Mouse (Mus musculus) heart, embryonic 14.5 days (tissue): ENCODE results near the gene Lhx4. TPM values are rescaled to one million over a fixed set of nuclear protein-coding genes. Genes with fewer than 3 reads are reported as not detected.

Experiments
- ATAC-seq: fragments of 200-750 bp; cut with Nextera tagmentation; 2 replicates; pipeline ENCODE4 v1.8.0; 2017; ENCODE audit warnings: low read depth, moderate TSS enrichment; ENCODE audit not compliant: insufficient number of reproducible peaks, insufficient read depth, low FRiP score
- H3K27ac ChIP-seq, 2 experiments: fragments of 200-500 bp in 1 of 2; fragments of 300-500 bp in 1 of 2; sonication (generic) in 1 of 2; replicated peaks in 1 of 2; 2 replicates each; pipeline ENCODE4 v1.5.1; 2012 to 2014; ENCODE audit warnings: low read depth in 2 of 2, low read length in 2 of 2, control low read depth in 1 of 2, mild to moderate bottlenecking in 1 of 2, mixed read lengths in 1 of 2; ENCODE audit not compliant: control insufficient read depth in 1 of 2, insufficient read depth in 1 of 2
- H3K27me3 ChIP-seq: fragments of 300-500 bp; sonication (generic); 2 replicates; pipeline ENCODE4 v1.6.1; 2014; ENCODE audit warnings: mild to moderate bottlenecking, low read length, control low read depth; ENCODE audit not compliant: control insufficient read depth, insufficient read depth
- H3K36me3 ChIP-seq: fragments of 300-500 bp; sonication (generic); 2 replicates; pipeline ENCODE4 v1.6.1; 2014; ENCODE audit warnings: mild to moderate bottlenecking, control low read depth, low read length, mixed read lengths; ENCODE audit not compliant: control insufficient read depth, insufficient read depth
- H3K4me1 ChIP-seq, 2 experiments: fragments of 200-500 bp in 1 of 2; fragments of 300-500 bp in 1 of 2; sonication (generic) in 1 of 2; 2 replicates each; pipeline ENCODE4 v1.6.1; 2012 to 2014; ENCODE audit warnings: low read length in 2 of 2, control low read depth in 1 of 2, mixed read lengths in 1 of 2; ENCODE audit not compliant: control insufficient read depth in 2 of 2, insufficient read depth in 2 of 2
- H3K4me2 ChIP-seq: fragments of 300-500 bp; sonication (generic); 2 replicates; pipeline ENCODE4 v1.6.1; 2014; ENCODE audit warnings: mild to moderate bottlenecking, low read length
- H3K4me3 ChIP-seq, 2 experiments: fragments of 200-500 bp in 1 of 2; fragments of 300-500 bp in 1 of 2; sonication (generic) in 1 of 2; 2 replicates each; pipeline ENCODE4 v1.5.1; 2012 to 2014; ENCODE audit warnings: low read length in 2 of 2, mild to moderate bottlenecking in 2 of 2, control low read depth in 1 of 2, low read depth in 1 of 2, moderate library complexity in 1 of 2; ENCODE audit not compliant: control insufficient read depth in 1 of 2, insufficient read depth in 1 of 2
- H3K9ac ChIP-seq: fragments of 300-500 bp; sonication (generic); 2 replicates; pipeline ENCODE4 v1.6.1; 2014; ENCODE audit warnings: mild to moderate bottlenecking, low read length
- H3K9me3 ChIP-seq: fragments of 300-500 bp; sonication (generic); 2 replicates; pipeline ENCODE4 v1.6.1; 2016; ENCODE audit warnings: low read length, control low read depth; ENCODE audit not compliant: control insufficient read depth
- WGBS: fragments of 180-500 bp; shearing (Covaris S2); extraction: QIAGEN DNeasy Blood & Tissue Kit; methylation state at CpG from one replicate; pipeline ENCODE4 v1.1.7; 2014; 5-methylcytosine and 5-hydroxymethylcytosine counted together
- polyA plus RNA-seq: library from polyadenylated mRNA; unstranded; fragments of >200 nt; fragmentation: Nextera tagmentation; extraction: Ambion mirVana; gene quantifications from 2 replicates; pipeline ENCODE4 v1.2.1, GENCODE M21; 2014

Lhx4 gene
- polyA plus RNA-seq, 1 experiment from 2014 or later: 0.04 TPM

DNA sequence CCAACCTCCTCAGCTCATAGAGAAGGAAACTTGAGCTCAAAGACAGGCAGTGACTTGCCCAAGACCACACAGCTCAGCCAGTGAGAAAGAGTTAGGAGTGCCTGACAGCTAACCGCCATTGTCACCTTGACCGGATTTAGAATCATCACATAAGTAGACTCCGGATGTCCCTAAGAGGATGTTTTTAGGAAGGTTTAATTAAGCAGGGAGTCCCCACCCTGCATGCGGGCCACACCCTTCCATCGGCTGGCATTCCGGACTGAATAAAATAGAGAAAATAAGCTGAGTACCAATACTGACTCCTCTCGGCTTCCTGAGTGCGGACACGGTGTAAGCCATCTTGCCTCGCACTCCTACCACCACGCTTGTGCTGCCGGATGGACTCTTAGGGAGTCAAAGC is 34.2 kb downstream of the Lhx4 start:
- no peak for ATAC-seq
- 87% methylated on average over 12 of the region's 12 CpGs for WGBS
- peaks cover 16% of the 10 kb centered on the region; the same call in 1 of the 2 replicates for H3K27me3 ChIP-seq
- no peak overlapping the region for H3K4me3 ChIP-seq
- H3K4me2 ChIP-seq: no peak overlapping the region
- H3K36me3 ChIP-seq: no peaks in the 10 kb centered on the region
- H3K9ac ChIP-seq: no peak overlapping the region
- H3K4me1 ChIP-seq: no peaks in the 10 kb centered on the region
- no peaks in the 10 kb centered on the region for H3K9me3 ChIP-seq
- no peak overlapping the region for H3K27ac ChIP-seq

DNA sequence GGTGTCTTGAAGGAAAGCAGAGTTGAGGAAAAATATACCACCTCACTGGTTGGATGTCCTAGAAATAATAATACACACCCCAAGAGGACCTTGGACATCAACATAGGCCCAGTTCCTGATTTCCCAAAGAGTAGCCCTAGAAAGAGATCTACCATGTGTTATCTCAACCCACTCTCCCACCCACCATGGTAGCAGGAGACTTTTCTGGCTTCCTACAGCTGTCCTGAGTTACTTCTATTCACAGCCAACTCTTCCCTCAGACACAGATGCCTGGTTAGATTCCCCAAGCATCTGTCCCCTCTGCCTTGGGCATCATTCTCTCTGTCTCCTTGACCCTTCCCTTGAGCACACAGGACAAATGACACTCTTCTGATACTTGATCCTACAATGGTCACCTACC is 36.1 kb downstream of the Lhx4 start:
- no peak overlapping the region for H3K4me2 ChIP-seq
- peaks cover 5% of the 10 kb centered on the region; the same call in 1 of the 2 replicates for H3K27me3 ChIP-seq
- H3K36me3 ChIP-seq: no peaks in the 10 kb centered on the region
- H3K27ac ChIP-seq: no peak overlapping the region
- ATAC-seq: no peak
- H3K4me3 ChIP-seq: no peak overlapping the region
- H3K9me3 ChIP-seq: no peaks in the 10 kb centered on the region
- no peak overlapping the region for H3K9ac ChIP-seq
- no peaks in the 10 kb centered on the region for H3K4me1 ChIP-seq

DNA sequence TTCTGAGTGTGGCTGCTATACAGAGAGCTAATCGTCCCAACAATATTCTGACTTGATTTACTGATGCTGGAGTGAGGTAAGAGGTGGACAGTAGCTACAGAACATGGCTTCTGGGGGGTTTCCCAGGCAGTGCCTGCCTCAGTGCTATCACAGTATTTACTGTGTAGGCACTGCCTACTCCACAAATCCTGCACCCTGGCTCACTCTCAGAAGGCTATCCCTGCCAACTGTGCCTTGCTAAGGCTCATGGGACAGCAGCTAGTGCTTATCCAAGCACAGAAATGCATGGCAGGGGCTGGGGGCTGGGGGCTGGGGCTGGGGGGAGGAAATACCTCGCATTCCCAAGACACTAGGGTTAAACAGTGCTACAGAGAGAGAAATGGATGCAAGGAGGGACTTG is 38.2 kb downstream of the Lhx4 start:
- no peak for ATAC-seq
- H3K27me3 ChIP-seq: peaks cover 3% of the 10 kb centered on the region; the same call in 1 of the 2 replicates
- H3K4me3 ChIP-seq: no peak overlapping the region
- H3K9ac ChIP-seq: no peak overlapping the region
- WGBS: 48% methylated on average over 2 of the region's 2 CpGs
- no peak overlapping the region for H3K4me2 ChIP-seq
- H3K4me1 ChIP-seq: no peaks in the 10 kb centered on the region
- H3K9me3 ChIP-seq: no peaks in the 10 kb centered on the region
- no peaks in the 10 kb centered on the region for H3K36me3 ChIP-seq
- H3K27ac ChIP-seq: no peak overlapping the region

DNA sequence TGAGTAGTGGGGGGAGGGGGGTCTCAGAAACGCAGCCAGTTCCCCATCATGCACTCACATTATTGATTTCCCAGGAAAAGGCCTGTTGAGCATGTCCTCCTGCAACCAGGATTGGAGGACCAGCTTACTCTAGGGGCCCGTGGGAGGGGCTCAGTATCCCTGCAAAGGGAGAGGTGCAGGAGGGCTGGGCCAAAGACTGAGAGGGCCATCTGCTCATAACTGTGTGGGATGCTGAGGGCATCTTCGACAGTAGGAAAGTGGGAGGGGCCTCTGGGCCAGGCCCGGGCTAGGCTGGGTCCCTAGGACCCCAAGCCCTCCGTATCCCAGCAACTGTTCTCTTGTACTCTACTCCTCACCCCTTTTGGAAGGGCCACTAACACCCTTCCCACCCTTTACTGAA is 47.3 kb downstream of the Lhx4 start:
- H3K4me1 ChIP-seq: peaks cover 4 to 6% of the 10 kb centered on the region in 2 experiments; a peak in 3 of 4 replicates
- ATAC-seq: no peak
- no peak overlapping the region for H3K9ac ChIP-seq
- no peak overlapping the region for H3K4me2 ChIP-seq
- no peak overlapping the region for H3K4me3 ChIP-seq
- no peak overlapping the region for H3K27ac ChIP-seq
- no peaks in the 10 kb centered on the region for H3K27me3 ChIP-seq
- 65% methylated on average over 5 of the region's 5 CpGs for WGBS
- no peaks in the 10 kb centered on the region for H3K9me3 ChIP-seq
- no peaks in the 10 kb centered on the region for H3K36me3 ChIP-seq

DNA sequence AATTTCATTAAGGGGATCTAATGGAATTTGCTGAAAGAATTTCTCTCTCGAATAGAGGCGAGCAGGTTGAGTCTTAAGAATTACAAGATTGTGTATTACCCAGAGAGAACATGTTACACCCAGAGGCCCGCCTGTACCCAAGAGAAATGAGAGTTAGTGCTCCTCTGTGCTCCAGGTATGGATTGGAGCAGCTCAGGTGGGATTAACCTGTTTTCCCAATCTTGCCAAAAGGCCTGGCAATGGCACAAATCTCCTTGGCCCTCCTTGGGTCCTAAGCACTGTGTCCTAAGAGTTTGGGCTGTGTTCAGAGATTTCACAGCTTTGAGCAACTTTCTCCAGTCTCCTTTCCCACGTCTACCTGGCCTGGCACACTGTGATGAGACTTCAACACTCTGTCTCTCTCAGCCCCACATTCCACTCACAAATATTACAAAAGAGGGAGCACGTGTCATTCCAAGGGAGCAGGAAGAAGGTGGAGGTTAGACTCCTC is 48.2 kb downstream of the Lhx4 start:
- Histone ChIP-seq H3K4me1 (peaks cover 4 to 6% of the 10 kb centered on the region in 2 experiments; a peak in 3 of 4 replicates), H3K4me2 (no peak overlapping the region), H3K9me3 (no peaks in the 10 kb centered on the region), H3K27me3 (no peaks in the 10 kb centered on the region), H3K9ac (no peak overlapping the region), H3K36me3 (no peaks in the 10 kb centered on the region), H3K27ac (no peak overlapping the region), H3K4me3 (no peak overlapping the region)
- WGBS: 86% methylated on average over 5 of the region's 5 CpGs
- ATAC-seq: no peak

DNA sequence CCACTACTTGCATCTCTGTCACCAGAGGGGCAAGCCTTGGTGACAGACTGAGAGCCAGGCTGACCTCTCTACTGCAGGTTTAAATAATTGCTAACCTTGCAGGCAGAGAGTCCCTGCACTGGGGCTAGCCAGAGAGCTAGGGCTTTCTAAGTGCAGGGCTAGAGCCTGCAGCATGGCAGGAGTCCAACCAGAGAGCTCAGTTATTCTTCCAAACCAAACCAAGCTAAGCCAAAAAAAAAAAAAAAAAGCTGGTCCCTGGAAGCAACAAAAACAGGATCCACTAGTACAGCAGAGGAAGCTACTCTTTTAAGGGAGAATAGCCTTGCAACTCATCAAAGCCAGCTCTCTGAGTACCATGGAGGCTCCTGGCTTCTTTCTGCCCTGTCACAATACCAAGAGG is 50.6 kb downstream of the Lhx4 start:
- no peak overlapping the region for H3K4me3 ChIP-seq
- ATAC-seq: no peak
- H3K4me1 ChIP-seq: peaks cover 2 to 5% of the 10 kb centered on the region in 2 experiments; a peak in 3 of 4 replicates
- no peak overlapping the region for H3K4me2 ChIP-seq
- no peaks in the 10 kb centered on the region for H3K9me3 ChIP-seq
- H3K36me3 ChIP-seq: no peaks in the 10 kb centered on the region
- H3K27me3 ChIP-seq: no peaks in the 10 kb centered on the region
- no peak overlapping the region for H3K27ac ChIP-seq
- H3K9ac ChIP-seq: no peak overlapping the region

DNA sequence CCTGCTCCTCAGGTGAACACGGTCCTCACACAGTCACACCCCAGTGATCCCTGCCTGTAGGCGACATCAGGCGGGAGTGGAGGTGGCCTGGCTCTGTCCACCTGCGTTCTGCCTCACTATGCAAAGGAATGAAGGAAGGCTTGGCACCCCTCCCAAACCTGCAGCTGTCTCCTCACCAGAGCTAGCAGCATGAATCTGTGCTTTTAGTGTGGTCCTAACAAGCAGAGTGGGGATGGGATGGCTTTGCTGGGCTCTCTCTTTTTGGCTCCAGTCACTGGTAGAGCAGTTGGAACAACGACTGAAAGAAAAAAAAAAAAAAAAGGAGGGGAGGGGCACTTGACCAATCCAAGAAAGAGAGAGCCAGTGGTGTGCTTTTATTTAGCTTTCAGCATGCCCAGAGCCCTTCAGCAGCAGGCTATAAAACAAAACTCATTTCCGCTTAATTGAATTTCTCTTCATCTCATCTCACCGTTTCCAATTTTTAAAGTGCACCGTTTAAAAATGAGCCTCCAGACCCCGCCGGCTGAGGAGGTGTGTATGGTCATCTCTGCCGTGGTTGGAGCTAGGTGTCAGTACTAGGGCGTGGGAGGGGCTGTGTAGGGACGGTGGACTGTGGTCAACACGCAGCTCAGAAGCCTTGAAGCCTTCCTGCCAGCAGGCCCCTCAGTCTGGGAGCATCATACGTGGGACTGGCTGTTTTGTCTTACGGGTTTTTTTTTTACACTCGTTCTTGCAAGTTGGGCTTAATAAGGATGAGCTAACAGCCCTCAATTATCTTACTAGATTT is 52.9 kb downstream of the Lhx4 start:
- WGBS: 70% methylated on average over 17 of the region's 17 CpGs
- H3K4me1 ChIP-seq: peaks cover 4 to 5% of the 10 kb centered on the region in 2 experiments; a peak in 2 of 4 replicates
- no peaks in the 10 kb centered on the region for H3K27me3 ChIP-seq
- H3K27ac ChIP-seq: no peak overlapping the region
- H3K36me3 ChIP-seq: no peaks in the 10 kb centered on the region
- no peak for ATAC-seq
- H3K9ac ChIP-seq: no peak overlapping the region
- H3K4me2 ChIP-seq: no peak overlapping the region
- H3K9me3 ChIP-seq: no peaks in the 10 kb centered on the region
- H3K4me3 ChIP-seq: no peak overlapping the region
